Mouse (Mus musculus) heart, adult 2 months (tissue): ENCODE data around the gene D10Jhu81e. TPM values are rescaled to one million over a fixed set of nuclear protein-coding genes. Genes with fewer than 3 reads are reported as not detected.

Experiments used
- DNase-seq, 2 experiments: peaks; one replicate each; pipeline ENCODE4 v3.0.0; 2021
- H3K27ac ChIP-seq: fragments of 200-600 bp; 2 replicates; pipeline ENCODE4 v1.8.1; 2022
- H3K27me3 ChIP-seq: fragments of 200-500 bp; 2 replicates; pipeline ENCODE4 v1.6.1; 2012; ENCODE audit warnings: mild to moderate bottlenecking, low read length, inconsistent platforms, mixed read lengths; ENCODE audit not compliant: control insufficient read depth, insufficient read depth
- H3K36me3 ChIP-seq: fragments of 200-500 bp; 2 replicates; pipeline ENCODE4 v1.6.1; 2012; ENCODE audit warnings: low read length, inconsistent platforms; ENCODE audit not compliant: control insufficient read depth, insufficient read depth
- H3K4me1 ChIP-seq: fragments of 200-500 bp; 2 replicates; pipeline ENCODE4 v1.6.1; 2011; ENCODE audit warnings: low read length; ENCODE audit not compliant: control insufficient read depth, insufficient read depth
- H3K4me3 ChIP-seq: fragments of 200-600 bp; 2 replicates; pipeline ENCODE4 v1.8.1; 2022
- H3K79me2 ChIP-seq: fragments of 200-500 bp; replicated peaks from 2 replicates; pipeline ENCODE4 v1.6.1; 2012; ENCODE audit warnings: mild to moderate bottlenecking, inconsistent platforms, low read length, moderate library complexity, mixed read lengths; ENCODE audit not compliant: control insufficient read depth, insufficient read depth
- H3K9ac ChIP-seq: fragments of 200-500 bp; 2 replicates; pipeline ENCODE4 v1.6.1; 2012; ENCODE audit warnings: low read depth, mild to moderate bottlenecking, control low read depth, inconsistent platforms, low read length, mixed read lengths
- CTCF ChIP-seq: fragments of 200-600 bp; IDR thresholded peaks from 2 replicates; pipeline ENCODE4 v1.8.1; 2022; ENCODE audit warnings: antibody characterized with exemption, mild to moderate bottlenecking, moderate library complexity
- EP300 ChIP-seq: fragments of 200-500 bp; IDR thresholded peaks from 2 replicates; pipeline ENCODE4 v1.6.1; 2011; ENCODE audit warnings: low read depth, low read length, control low read depth; ENCODE audit not compliant: insufficient read depth
- POLR2A ChIP-seq: fragments of 200-500 bp; IDR thresholded peaks from 2 replicates; pipeline ENCODE4 v1.6.1; 2011; ENCODE audit warnings: mild to moderate bottlenecking, low read depth, low read length, control low read depth; ENCODE audit not compliant: insufficient read depth
- WGBS: fragments of 180-500 bp; shearing (Covaris S2); methylation state at CpG from one replicate; pipeline ENCODE4 v1.1.7; 2018; 5-methylcytosine and 5-hydroxymethylcytosine counted together
- intact Hi-C: fragments of 180-260 bp; cut with DNase I; formaldehyde crosslinking; loops from one replicate; pipeline ENCODE4 v1.15.1; 2025
- long read RNA-seq: library from polyadenylated mRNA; stranded (forward); transcript quantifications from one replicate; pipeline ENCODE4 v2.0.0, GENCODE M21; 2021
- polyA plus RNA-seq: library from polyadenylated mRNA; depleted of rRNA; stranded (reverse); fragments of >200 nt; gene quantifications from 2 replicates; pipeline ENCODE4 v1.2.3, GENCODE M21; 2012; rRNA removed
- total RNA-seq, 2 experiments: library from RNA; stranded (reverse); gene quantifications; 2 replicates each; pipeline ENCODE4 v1.2.3; 2021

Gene D10Jhu81e
- total RNA-seq, result 100 to 1,000 TPM; 552 to 639 TPM
- polyA plus RNA-seq, result 393 and 410 TPM in 2 replicates
- long read RNA-seq, transcript D10Jhu81e-201 (7 exons, 1,378 nt), result major isoform, 21 of 40 reads
- long read RNA-seq, partial matches to known transcripts, result 1 of 40 reads
- long read RNA-seq, other reads (novel, unspliced or antisense), result 18 of 40 reads

GRCm38 (mm10) chr10:78169281-78170042 is at the start of gene D10Jhu81e:
TSS of gene D10Jhu81e (minus strand) at chr10:78169782.
- TF ChIP-seq CTCF (no peak), POLR2A (peak; percentile 95), EP300 (0 out of 2 replicates have a peak, but pooled peaks have one; percentile 40)
- intact Hi-C loops, result no loop called here
- H3K36me3 ChIP-seq, result no peaks in the 10 kb centered on the region
- H3K4me3 ChIP-seq, result peak within 1 kb of the TSS; percentile 71
- peak; percentile 99 to 100 for DNase-seq
- WGBS, result under 1% methylated on average over 50 of the region's 50 CpGs
- H3K9ac ChIP-seq, result peak within 1 kb of the TSS; percentile 79
- H3K79me2 ChIP-seq, result no peaks in the 10 kb centered on the region
- peak within 1 kb of the TSS; percentile 94 for H3K27ac ChIP-seq
- no peaks in the 10 kb centered on the region for H3K27me3 ChIP-seq
- peaks cover 8% of the 10 kb centered on the region for H3K4me1 ChIP-seq

- 85% methylated on average over 6 of the region's 6 CpGs for WGBS
- Histone ChIP-seq H3K27me3 (no peaks in the 10 kb centered on the region), H3K4me3 (no peak overlapping the region), H3K27ac (no peak overlapping the region), H3K36me3 (no peaks in the 10 kb centered on the region; the same call in 1 of the 2 replicates), H3K79me2 (no peaks in the 10 kb centered on the region), H3K4me1 (peaks cover 2% of the 10 kb centered on the region), H3K9ac (no peak overlapping the region)
- DNase-seq, result no peak
- intact Hi-C loops, result no loop called here
- TF ChIP-seq EP300 (no peak), CTCF (no peak), POLR2A (no peak)
These were observed 49.0 kb upstream of the D10Jhu81e start for GRCm38 (mm10) chr10:78218576-78218975.

- no peak for DNase-seq
- TF ChIP-seq POLR2A (no peak), EP300 (no peak), CTCF (no peak)
- Histone ChIP-seq H3K79me2 (no peaks in the 10 kb centered on the region), H3K4me3 (no peak overlapping the region), H3K36me3 (no peaks in the 10 kb centered on the region), H3K9ac (no peak overlapping the region), H3K4me1 (no peaks in the 10 kb centered on the region), H3K27me3 (no peaks in the 10 kb centered on the region), H3K27ac (no peak overlapping the region)
- 76% methylated on average over 6 of the region's 6 CpGs for WGBS
- intact Hi-C loops, result no loop called here
These were observed 46.9 kb upstream of the D10Jhu81e start for GRCm38 (mm10) chr10:78216376-78217083.

GRCm38 (mm10) chr10:78214371-78214770 is 44.8 kb upstream of the D10Jhu81e start:
- Histone ChIP-seq H3K4me1 (no peaks in the 10 kb centered on the region), H3K27ac (no peak overlapping the region), H3K36me3 (no peaks in the 10 kb centered on the region), H3K4me3 (no peak overlapping the region), H3K79me2 (no peaks in the 10 kb centered on the region), H3K27me3 (no peaks in the 10 kb centered on the region), H3K9ac (no peak overlapping the region)
- intact Hi-C loops, result no loop called here
- 97% methylated on average over 9 of the region's 9 CpGs for WGBS
- DNase-seq, result no peak
- no peak for TF ChIP-seq CTCF
- no peak for TF ChIP-seq POLR2A
- no peak for TF ChIP-seq EP300

- H3K36me3 ChIP-seq, result no peaks in the 10 kb centered on the region
- TF ChIP-seq POLR2A (no peak), CTCF (peak; percentile 60)
- WGBS, result 69% methylated on average over 6 of the region's 6 CpGs
These were observed 41.7 kb upstream of the D10Jhu81e start for GRCm38 (mm10) chr10:78211311-78211710.

GRCm38 (mm10) chr10:78201182-78201581 is 31.6 kb upstream of the D10Jhu81e start:
- Histone ChIP-seq H3K79me2 (no peaks in the 10 kb centered on the region), H3K27me3 (no peaks in the 10 kb centered on the region), H3K27ac (no peak overlapping the region), H3K4me3 (no peak overlapping the region), H3K36me3 (no peaks in the 10 kb centered on the region), H3K4me1 (no peaks in the 10 kb centered on the region), H3K9ac (no peak overlapping the region)
- no peak for TF ChIP-seq POLR2A
- no peak for TF ChIP-seq CTCF
- no peak for TF ChIP-seq EP300
- intact Hi-C loops, result no loop called here
- WGBS, result 67% methylated on average over 4 of the region's 4 CpGs
- no peak for DNase-seq

More at GRCm38 (mm10) chr10:78211311-78211710, 41.7 kb upstream of the D10Jhu81e start:
- intact Hi-C loops, result no loop called here
- H3K79me2 ChIP-seq, result no peaks in the 10 kb centered on the region
- H3K27ac ChIP-seq, result no peak overlapping the region
- DNase-seq, result no peak
- no peaks in the 10 kb centered on the region for H3K4me1 ChIP-seq
- H3K9ac ChIP-seq, result no peak overlapping the region
- no peaks in the 10 kb centered on the region for H3K27me3 ChIP-seq
- no peak overlapping the region for H3K4me3 ChIP-seq
